Mouse (Mus musculus) heart, adult 2 months (tissue): ENCODE data around the gene Tnk2.

Experiments used
- CTCF ChIP-seq: fragments of 200-600 bp; IDR thresholded peaks from 2 replicates; pipeline ENCODE4 v1.8.1; 2022; ENCODE audit warnings: antibody characterized with exemption, mild to moderate bottlenecking, moderate library complexity
- EP300 ChIP-seq: fragments of 200-500 bp; IDR thresholded peaks from 2 replicates; pipeline ENCODE4 v1.6.1; 2011; ENCODE audit warnings: low read depth, low read length, control low read depth; ENCODE audit not compliant: insufficient read depth
- POLR2A ChIP-seq: fragments of 200-500 bp; IDR thresholded peaks from 2 replicates; pipeline ENCODE4 v1.6.1; 2011; ENCODE audit warnings: mild to moderate bottlenecking, low read depth, low read length, control low read depth; ENCODE audit not compliant: insufficient read depth

DNA sequence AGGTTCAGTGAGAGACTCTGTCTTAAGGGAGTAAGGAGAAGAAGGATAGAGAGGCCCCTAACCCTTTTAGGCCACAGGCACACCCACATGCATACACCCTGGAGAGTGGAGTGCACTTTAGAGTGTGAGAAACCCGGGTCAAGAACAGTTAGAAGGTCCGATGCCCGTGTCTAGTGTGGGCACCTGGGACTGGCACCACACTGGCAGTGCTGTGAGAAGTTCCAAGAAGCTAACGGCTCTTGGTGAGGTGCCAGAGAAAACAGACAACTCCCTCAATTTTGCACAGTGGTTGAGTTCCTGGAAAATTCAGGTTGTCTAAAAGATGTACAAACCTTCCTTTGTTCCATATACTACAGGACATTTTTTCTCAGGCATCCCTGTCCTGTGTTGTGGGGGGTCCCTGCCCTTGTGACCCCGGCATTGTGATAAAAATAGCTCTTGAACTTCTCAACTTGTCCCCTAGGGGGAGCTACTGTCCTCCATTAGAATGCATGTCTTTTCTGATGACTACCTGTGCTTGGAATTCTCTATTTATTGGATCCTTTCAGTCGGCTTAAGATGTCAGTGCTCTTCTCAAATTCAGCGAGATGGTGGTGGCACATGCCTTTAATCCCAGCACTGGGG lies 53.3 kb downstream of the Tnk2 start:
- peak; percentile 86 for TF ChIP-seq CTCF
- no peak for TF ChIP-seq POLR2A
- no peak for TF ChIP-seq EP300
